In genomic region chr2:117121212-117121983, GRCm38 (mm10) we compare ENCODE assay signal across 8 mouse cellular contexts. TPM values are rescaled to one million over a fixed set of nuclear protein-coding genes. Genes with fewer than 3 reads are reported as not detected.
DNase-seq lines count a peak whose midpoint lies in the region; ATAC-seq and TF ChIP-seq lines count a peak whose summit lies in the region.

TSS of gene Spred1 (plus strand) at chr2:117121374.

- no peaks in the 10 kb centered on the region for H3K27me3 ChIP-seq in intestine, embryonic 14.5 days (replicated peaks; ENCODE audit: control insufficient read depth, insufficient read depth, low read length)
- H3K27me3 ChIP-seq in limb, embryonic 14.5 days (ENCODE audit: control insufficient read depth, insufficient read depth, low read length), result no peaks in the 10 kb centered on the region
- no peaks in the 10 kb centered on the region for H3K27me3 ChIP-seq in midbrain, embryonic 16.5 days (ENCODE audit: control insufficient read depth, insufficient read depth, low read depth, low read length)

- no peaks in the 10 kb centered on the region for H3K36me3 ChIP-seq in intestine, embryonic 14.5 days (ENCODE audit: control insufficient read depth, insufficient read depth, low read length)
- no peaks in the 10 kb centered on the region for H3K36me3 ChIP-seq in limb, embryonic 14.5 days (ENCODE audit: control insufficient read depth, insufficient read depth, low read length)
- no peaks in the 10 kb centered on the region for H3K36me3 ChIP-seq in midbrain, embryonic 16.5 days (ENCODE audit: control insufficient read depth, insufficient read depth, low read length)

- WGBS in intestine, embryonic 14.5 days, result 0% methylated on average over 57 of the region's 99 CpGs
- WGBS in limb, embryonic 14.5 days, result under 1% methylated on average over 26 of the region's 99 CpGs
- WGBS in midbrain, embryonic 16.5 days, result under 1% methylated on average over 47 of the region's 99 CpGs

- TF ChIP-seq POLR2A in limb, embryonic 14.5 days (IDR thresholded peaks at IDR 0.05; ENCODE audit: borderline replicate concordance, extremely low read depth, insufficient read depth, insufficient read length), result 0 out of 2 replicates have a peak, but pooled peaks have one; percentile 49

- no peaks in the 10 kb centered on the region for H3K9me3 ChIP-seq in intestine, embryonic 14.5 days (ENCODE audit: control insufficient read depth, low read length)
- H3K9me3 ChIP-seq in limb, embryonic 14.5 days (ENCODE audit: control insufficient read depth, low read length), result no peaks in the 10 kb centered on the region
- H3K9me3 ChIP-seq in midbrain, embryonic 16.5 days (replicated peaks; ENCODE audit: control insufficient read depth, low read length, poor library complexity, severe bottlenecking), result no peaks in the 10 kb centered on the region

- peak within 1 kb of the TSS; percentile 54 for H3K4me2 ChIP-seq in intestine, embryonic 14.5 days (ENCODE audit: low read length)
- H3K4me2 ChIP-seq in limb, embryonic 14.5 days (replicated peaks; ENCODE audit: low read depth, low read length, severe bottlenecking), result peak within 1 kb of the TSS; percentile 72
- H3K4me2 ChIP-seq in midbrain, embryonic 16.5 days (ENCODE audit: low read length), result peak within 1 kb of the TSS; percentile 71

- H3K27ac ChIP-seq in intestine, embryonic 14.5 days (ENCODE audit: low read depth), result peak within 1 kb of the TSS; percentile 99
- peak within 1 kb of the TSS; percentile 99 for H3K27ac ChIP-seq in limb, embryonic 14.5 days (replicated peaks; ENCODE audit: low read depth, low read length)
- peak within 1 kb of the TSS; percentile 99 for H3K27ac ChIP-seq in midbrain, embryonic 16.5 days (ENCODE audit: low read length)

- peak; percentile 53 for DNase-seq in urinary bladder, adult 2 months (ENCODE audit: low spot score)
- no peak for DNase-seq in urinary bladder, postnatal 4 days (ENCODE audit: low spot score in 2 of 2)
- DNase-seq in cerebellum, adult 11-12 months, result peak; percentile 57
- peak; percentile 20 to 37 for DNase-seq in frontal cortex, postnatal 14 days (ENCODE audit: low spot score in 2 of 2)
- DNase-seq in intestine, embryonic 14.5 days (ENCODE audit: low spot score), result peak; percentile 84
- peak; percentile 17 for DNase-seq in limb, embryonic 14.5 days (ENCODE audit: low spot score)
- DNase-seq in thymus, postnatal 10 days (ENCODE audit: low spot score in 2 of 2), result peak; percentile 28 to 33

- peak within 1 kb of the TSS; percentile 96 for H3K9ac ChIP-seq in intestine, embryonic 14.5 days (ENCODE audit: low read length)
- peak within 1 kb of the TSS; percentile 99 for H3K9ac ChIP-seq in limb, embryonic 14.5 days (ENCODE audit: low read depth, low read length, severe bottlenecking)
- peak within 1 kb of the TSS; percentile 98 for H3K9ac ChIP-seq in midbrain, embryonic 16.5 days (ENCODE audit: low read depth, low read length)

- peak; percentile 5 for ATAC-seq in intestine, embryonic 14.5 days (replicated peaks; ENCODE audit: low FRiP score, low TSS enrichment, low read depth)
- ATAC-seq in limb, embryonic 14.5 days (ENCODE audit: low FRiP score, low read depth), result no peak; the same call in 1 of the 2 replicates
- ATAC-seq in midbrain, embryonic 16.5 days, result no peak; the same call in none of the 2 replicates

- H3K4me1 ChIP-seq in intestine, embryonic 14.5 days (replicated peaks; ENCODE audit: control insufficient read depth, insufficient read depth, low read length), result peaks cover 16% of the 10 kb centered on the region
- peaks cover 10% of the 10 kb centered on the region for H3K4me1 ChIP-seq in limb, embryonic 14.5 days (ENCODE audit: control insufficient read depth, insufficient read depth, low read length)
- peaks cover 22% of the 10 kb centered on the region for H3K4me1 ChIP-seq in midbrain, embryonic 16.5 days (ENCODE audit: control insufficient read depth, insufficient read depth, low read length)

- H3K4me3 ChIP-seq in intestine, embryonic 14.5 days (ENCODE audit: low read depth, low read length), result peak within 1 kb of the TSS; percentile 95
- peak within 1 kb of the TSS; percentile 98 for H3K4me3 ChIP-seq in limb, embryonic 14.5 days (replicated peaks; ENCODE audit: low read length)
- H3K4me3 ChIP-seq in midbrain, embryonic 16.5 days (ENCODE audit: low read depth, low read length), result peak within 1 kb of the TSS; percentile 98

RNA-seq across cellular contexts. Expression of gene Spred1, which starts in this region (rescaled TPM):
- 12.5 and 15.9 TPM in 2 replicates for polyA plus RNA-seq in urinary bladder, adult 2 months (2012; rRNA removed)
- 14.0 and 15.3 TPM in 2 replicates for polyA plus RNA-seq in intestine, embryonic 14.5 days (2014; fragmentation: Nextera tagmentation; extraction: Ambion mirVana)
- 22.4 and 23.6 TPM in 2 replicates for polyA plus RNA-seq in limb, embryonic 14.5 days (2012; rRNA removed)
- polyA plus RNA-seq in limb, embryonic 14.5 days (2014; fragmentation: Nextera tagmentation; extraction: Ambion mirVana), result 30.8 and 32.7 TPM in 2 replicates
- polyA plus RNA-seq in midbrain, embryonic 16.5 days (2015; fragmentation: Nextera tagmentation; extraction: Ambion mirVana), result 7.6 TPM in 2 replicates

Comparison
In these comparisons a context has a peak if more than half of its experiments do, and no peak if none do; other contexts are left out.
1. DNase-seq: peak in urinary bladder, adult 2 months (single experiment), cerebellum, adult 11-12 months (single experiment), frontal cortex, postnatal 14 days (2 of 2), intestine, embryonic 14.5 days (single experiment), limb, embryonic 14.5 days (single experiment) and thymus, postnatal 10 days (2 of 2); none in urinary bladder, postnatal 4 days (0 of 2).
2. Peak in every context shown above with its lines, with median percentiles within 50 percentile points of each other: H3K27ac ChIP-seq, H3K4me2 ChIP-seq, H3K4me3 ChIP-seq and H3K9ac ChIP-seq.